In the genomic region with DNA sequence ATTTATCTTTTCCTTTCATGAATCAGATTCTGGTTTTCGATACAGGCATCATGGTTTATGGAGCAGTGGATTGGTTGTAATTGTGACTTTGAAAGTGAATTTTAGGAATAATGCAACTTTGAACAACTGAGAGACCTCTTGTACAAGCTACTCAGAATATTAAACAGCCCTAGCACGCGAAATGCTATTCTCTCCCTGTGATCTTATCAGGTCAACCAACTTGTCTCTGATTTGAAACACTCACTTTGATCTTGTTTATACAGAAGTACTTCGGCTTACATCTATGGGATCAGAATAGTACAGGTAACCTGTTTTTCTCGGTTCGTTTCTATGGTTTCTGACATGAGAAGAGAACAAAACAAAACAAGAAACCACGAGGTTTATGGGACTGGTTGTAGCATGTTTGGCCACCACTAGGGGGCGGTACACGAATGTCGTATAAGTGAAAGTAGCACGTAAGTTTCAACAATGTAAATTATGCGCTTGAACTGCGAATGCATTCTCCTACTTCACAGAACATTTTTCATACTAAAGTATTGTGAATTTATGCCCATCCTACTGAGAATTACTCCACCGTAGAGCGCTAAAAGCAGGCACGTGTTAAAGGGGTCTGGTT, we compare ENCODE assay signal across 8 mouse cellular contexts.
A peak's percentile ranks its signal among the peaks of the same experiment; 100 is the strongest.
DNase-seq lines count a peak whose midpoint lies in the region; ATAC-seq and TF ChIP-seq lines count a peak whose summit lies in the region.

No protein-coding gene starts in this region.

- intact Hi-C loops in gastrocnemius, adult 2 months (cut with DNase I) = no loop called here
- intact Hi-C loops in left cerebral cortex, postnatal 25 days (cut with DNase I) = loop anchor here (1.0 to 5.0 kb wide), 2 partner anchors 932 to 1808 kb away; no protein-coding TSS in a partner anchor

- DNase-seq in cerebellum, postnatal 36 days = peak; percentile 70 to 76
- peak; percentile 72 for DNase-seq in gastrocnemius, adult 2 months
- peak; percentile 70 to 76 for DNase-seq in left cerebral cortex, postnatal 25 days (ENCODE audit: low spot score in 2 of 2)
- DNase-seq in right cerebral cortex, postnatal 25 days = peak; percentile 34

- H3K4me2 ChIP-seq in intestine, embryonic 15.5 days (replicated peaks) = peak overlapping the region; percentile 43; the same call in 1 of the 2 replicates

- no peak overlapping the region for H3K9ac ChIP-seq in intestine, embryonic 15.5 days

- 23% methylated on average over 16 of the region's 16 CpGs for WGBS in intestine, embryonic 15.5 days

- H3K4me3 ChIP-seq in gastrocnemius, adult 2 months = peak overlapping the region; percentile 67
- no peak overlapping the region for H3K4me3 ChIP-seq in intestine, embryonic 15.5 days (replicated peaks)

- peak; percentile 93 for ATAC-seq in activated CD4-positive, CD25-positive, alpha-beta regulatory T cell, adult 4 months
- peak; percentile 80 for ATAC-seq in intestine, embryonic 15.5 days
- ATAC-seq in megakaryocyte-erythroid progenitor cell, adult 5-6 weeks (replicated peaks; ENCODE audit: low FRiP score, low TSS enrichment, poor library complexity, severe bottlenecking) = peak; percentile 91
- ATAC-seq in erythroid progenitor cell, adult 5-6 weeks (replicated peaks; ENCODE audit: low FRiP score, poor library complexity, severe bottlenecking) = no peak

- H3K27me3 ChIP-seq in intestine, embryonic 15.5 days (replicated peaks) = no peaks in the 10 kb centered on the region

- no peaks in the 10 kb centered on the region for H3K4me1 ChIP-seq in intestine, embryonic 15.5 days (replicated peaks)

- TF ChIP-seq CTCF in gastrocnemius, adult 2 months (IDR thresholded peaks at IDR 0.05) = peak; percentile 92

- H3K27ac ChIP-seq in gastrocnemius, adult 2 months = no peak overlapping the region
- H3K27ac ChIP-seq in intestine, embryonic 15.5 days = no peak overlapping the region

- H3K36me3 ChIP-seq in intestine, embryonic 15.5 days = no peaks in the 10 kb centered on the region

- no peaks in the 10 kb centered on the region for H3K9me3 ChIP-seq in intestine, embryonic 15.5 days
